Mouse (Mus musculus) MEL (cell line): ENCODE data around the gene Marf1. TPM values are rescaled to one million over a fixed set of nuclear protein-coding genes. Genes with fewer than 3 reads are reported as not detected.

Experiments
- DNase-seq: peaks from one replicate; pipeline ENCODE4 v3.0.0; 2011; ENCODE audit warnings: low read depth, low spot score
- H3K27ac ChIP-seq: 2 replicates; pipeline ENCODE4 v1.5.1; 2012; ENCODE audit warnings: low read depth, mild to moderate bottlenecking, control low read depth, low read length, moderate library complexity; ENCODE audit not compliant: control insufficient read depth
- H3K27me3 ChIP-seq, 2 experiments: fragments of 150-350 bp in 1 of 2; sonication (generic) in 1 of 2; 2 replicates each; pipeline ENCODE4 v1.6.1; 2012; ENCODE audit warnings: low read length in 2 of 2, mild to moderate bottlenecking in 2 of 2, improper control_type of control experiment in 1 of 2, moderate library complexity in 1 of 2; ENCODE audit not compliant: insufficient read depth in 2 of 2, control insufficient read depth in 1 of 2
- H3K36me3 ChIP-seq, 2 experiments: 2 replicates each; pipeline ENCODE4 v1.6.1; 2012 to 2014; ENCODE audit warnings: low read length in 2 of 2, improper control_type of control experiment in 1 of 2, inconsistent platforms in 1 of 2, mild to moderate bottlenecking in 1 of 2; ENCODE audit not compliant: insufficient read depth in 2 of 2, control insufficient read depth in 1 of 2
- H3K4me1 ChIP-seq, 2 experiments: fragments of 150-350 bp in 1 of 2; sonication (generic) in 1 of 2; 2 replicates each; pipeline ENCODE4 v1.6.1; 2012; ENCODE audit warnings: low read length in 2 of 2, improper control_type of control experiment in 1 of 2, mild to moderate bottlenecking in 1 of 2; ENCODE audit not compliant: insufficient read depth in 2 of 2, control insufficient read depth in 1 of 2
- H3K4me3 ChIP-seq, 2 experiments: fragments of 150-350 bp in 1 of 2; sonication (generic) in 1 of 2; 2 replicates each; pipeline ENCODE4 v1.5.1; 2012; ENCODE audit warnings: low read depth in 2 of 2, low read length in 2 of 2, mild to moderate bottlenecking in 2 of 2, moderate library complexity in 2 of 2, control low read depth in 1 of 2, improper control_type of control experiment in 1 of 2; ENCODE audit not compliant: control insufficient read depth in 1 of 2, insufficient read depth in 1 of 2
- H3K79me2 ChIP-seq: 2 replicates; pipeline ENCODE4 v1.6.1; 2012; ENCODE audit warnings: mild to moderate bottlenecking, low read length, moderate library complexity; ENCODE audit not compliant: control insufficient read depth, poor library complexity, insufficient read depth
- H3K9ac ChIP-seq: 2 replicates; pipeline ENCODE4 v1.6.1; 2012; ENCODE audit warnings: low read depth, mild to moderate bottlenecking, control low read depth, low read length, moderate library complexity; ENCODE audit not compliant: control insufficient read depth, poor library complexity, severe bottlenecking
- H3K9me3 ChIP-seq: fragments of 150-350 bp; sonication (generic); replicated peaks from 2 replicates; pipeline ENCODE4 v1.6.1; 2012; ENCODE audit warnings: mild to moderate bottlenecking, low read length, improper control_type of control experiment, moderate library complexity; ENCODE audit not compliant: insufficient read depth
- CHD1 ChIP-seq: IDR thresholded peaks from 2 replicates; pipeline ENCODE4 v1.6.1; 2012; ENCODE audit warnings: low read depth, mild to moderate bottlenecking, inconsistent platforms, low read length, improper control_type of control experiment
- ELF1 ChIP-seq: IDR thresholded peaks from 2 replicates; pipeline ENCODE4 v1.6.1; 2014; ENCODE audit warnings: low read depth, mild to moderate bottlenecking, inconsistent platforms, low read length, improper control_type of control experiment, moderate library complexity
- EP300 ChIP-seq, 2 experiments: IDR thresholded peaks; 2 replicates each; pipeline ENCODE4 v1.6.1; 2011; ENCODE audit warnings: improper control_type of control experiment in 2 of 2, low read length in 2 of 2, low read depth in 1 of 2, mild to moderate bottlenecking in 1 of 2
- ETS1 ChIP-seq: IDR thresholded peaks from 2 replicates; pipeline ENCODE4 v1.6.1; 2012; ENCODE audit warnings: low read depth, mild to moderate bottlenecking, inconsistent platforms, low read length, improper control_type of control experiment, moderate library complexity
- HCFC1 ChIP-seq: IDR thresholded peaks from 2 replicates; pipeline ENCODE4 v1.6.1; 2012; ENCODE audit warnings: low read depth, mild to moderate bottlenecking, inconsistent platforms, low read length, improper control_type of control experiment, moderate library complexity
- MAZ ChIP-seq: IDR thresholded peaks from 2 replicates; pipeline ENCODE4 v1.6.1; 2012; ENCODE audit warnings: low read depth, mild to moderate bottlenecking, inconsistent platforms, low read length, improper control_type of control experiment
- MEF2A ChIP-seq: IDR thresholded peaks from 2 replicates; pipeline ENCODE4 v1.6.1; 2014; ENCODE audit warnings: low read depth, mild to moderate bottlenecking, inconsistent platforms, low read length, improper control_type of control experiment; ENCODE audit not compliant: poor library complexity, insufficient replicate concordance, severe bottlenecking; ENCODE audit errors: extremely low read depth
- MYB ChIP-seq: IDR thresholded peaks from 2 replicates; pipeline ENCODE4 v1.6.1; 2011; ENCODE audit warnings: mild to moderate bottlenecking, low read depth, low read length, improper control_type of control experiment
- NELFE ChIP-seq: IDR thresholded peaks from 2 replicates; pipeline ENCODE4 v1.6.1; 2011; ENCODE audit warnings: low read depth, low read length, improper control_type of control experiment
- POLR2A ChIP-seq, 2 experiments: IDR thresholded peaks; 2 replicates each; pipeline ENCODE4 v1.6.1; 2011 to 2012; ENCODE audit warnings: low read length in 2 of 2, mild to moderate bottlenecking in 2 of 2, control low read depth in 1 of 2, improper control_type of control experiment in 1 of 2, low read depth in 1 of 2, moderate library complexity in 1 of 2; ENCODE audit not compliant: control insufficient read depth in 1 of 2, insufficient read depth in 1 of 2, poor library complexity in 1 of 2
- POLR2AphosphoS2 ChIP-seq: IDR thresholded peaks from 2 replicates; pipeline ENCODE4 v1.6.1; 2011; ENCODE audit warnings: low read length, improper control_type of control experiment
- POLR2AphosphoS5 ChIP-seq: IDR thresholded peaks from 2 replicates; pipeline ENCODE4 v1.6.1; 2012; ENCODE audit warnings: low read depth, borderline replicate concordance, mild to moderate bottlenecking, inconsistent platforms, low read length, moderate library complexity, mixed read lengths
- SMC3 ChIP-seq: IDR thresholded peaks from 2 replicates; pipeline ENCODE4 v1.6.1; 2011; ENCODE audit warnings: low read depth, low read length, improper control_type of control experiment
- UBTF ChIP-seq: IDR thresholded peaks from 2 replicates; pipeline ENCODE4 v1.6.1; 2012; ENCODE audit warnings: low read depth, mild to moderate bottlenecking, inconsistent platforms, low read length, improper control_type of control experiment, moderate library complexity, borderline replicate concordance; ENCODE audit not compliant: insufficient read depth
- USF2 ChIP-seq, 2 experiments: IDR thresholded peaks; 2 replicates each; pipeline ENCODE4 v1.6.1; 2011 to 2012; ENCODE audit warnings: improper control_type of control experiment in 2 of 2, low read length in 2 of 2, borderline replicate concordance in 1 of 2, inconsistent platforms in 1 of 2, low read depth in 1 of 2, mild to moderate bottlenecking in 1 of 2; ENCODE audit not compliant: insufficient read depth in 1 of 2
- polyA plus RNA-seq, 2 experiments: library from polyadenylated mRNA; stranded (reverse) in 1 of 2; unstranded in 1 of 2; fragments of >175 nt in 1 of 2; fragments of >200 nt in 1 of 2; gene quantifications; 2 replicates each; pipeline versions ENCODE4 v1.2.1 to v1.2.4; 2012; ENCODE audit warnings: low replicate concordance in 2 of 2, low read depth in 1 of 2; ENCODE audit not compliant: insufficient read length in 2 of 2, insufficient read depth in 1 of 2, missing spikeins in 1 of 2
- total RNA-seq: library from RNA; depleted of rRNA; stranded (reverse); fragments of 300-350 nt; gene quantifications from 2 replicates; pipeline ENCODE4 v1.2.3, GENCODE M21; 2012

The Marf1 gene
- total and polyA plus RNA-seq, 3 experiments = 8.7 to 16.2 TPM; not detected in 1

DNA sequence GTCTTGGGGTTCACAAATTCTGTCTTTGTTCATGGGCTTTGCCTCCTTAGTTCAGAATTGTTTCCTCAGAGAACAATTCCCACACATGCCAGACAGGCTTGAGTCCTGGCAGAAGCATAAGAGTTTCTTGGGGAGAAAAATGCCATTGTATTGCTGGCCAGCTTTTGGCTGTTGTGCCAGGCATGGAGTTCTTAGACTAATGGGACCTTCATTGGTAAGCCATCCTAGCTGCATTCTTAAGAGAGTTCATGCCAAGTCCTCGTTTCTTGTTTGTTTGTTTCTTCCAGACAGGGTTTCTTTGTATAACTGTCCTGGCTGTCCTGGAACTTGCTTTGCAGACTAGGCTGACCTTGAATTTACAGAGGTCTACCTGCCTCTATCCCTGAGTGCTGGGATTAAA lies 20.7 kb upstream of the Marf1 start:
- H3K27ac ChIP-seq = no peak overlapping the region
- H3K4me1 ChIP-seq = no peaks in the 10 kb centered on the region
- peaks cover 0 to 4% of the 10 kb centered on the region in 2 experiments; a peak in 1 of 4 replicates for H3K36me3 ChIP-seq
- no peak overlapping the region for H3K9ac ChIP-seq
- no peak for TF ChIP-seq EP300 (IDR thresholded peaks at IDR 0.05; ENCODE audit: low read depth in 1 of 2, low read length in 2 of 2)
- DNase-seq = no peak
- no peaks in the 10 kb centered on the region for H3K27me3 ChIP-seq
- no peaks in the 10 kb centered on the region for H3K79me2 ChIP-seq
- H3K4me3 ChIP-seq = no peak overlapping the region
- no peaks in the 10 kb centered on the region for H3K9me3 ChIP-seq

DNA sequence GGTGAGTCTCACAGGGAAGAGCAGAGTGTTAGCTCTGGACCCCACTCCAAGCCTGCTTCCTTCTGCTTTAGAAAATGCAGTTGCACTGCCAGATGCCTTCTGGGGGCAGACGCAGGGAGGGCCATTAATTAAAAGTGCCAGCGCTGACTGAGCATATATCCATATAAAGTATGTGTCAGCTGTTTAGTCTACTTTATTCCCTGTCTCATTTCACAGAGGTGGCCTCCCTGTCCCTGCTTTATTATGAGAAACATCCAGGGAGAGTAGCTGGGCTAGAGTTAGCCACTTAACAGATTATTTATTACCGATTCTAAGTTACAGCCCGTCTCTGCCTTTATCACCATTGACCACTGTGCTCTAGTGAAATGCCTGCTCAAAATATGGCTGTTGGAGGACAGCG lies 19.2 kb upstream of the Marf1 start:
- TF ChIP-seq USF2 (IDR thresholded peaks at IDR 0.05; ENCODE audit: borderline replicate concordance in 1 of 2, insufficient read depth in 1 of 2, low read depth in 1 of 2, low read length in 2 of 2) (no peak), POLR2A (IDR thresholded peaks at IDR 0.05; ENCODE audit: control insufficient read depth in 1 of 2, insufficient read depth in 1 of 2, low read depth in 1 of 2, low read length in 2 of 2, poor library complexity in 1 of 2) (no peak), NELFE (no peak), SMC3 (no peak), MAZ (no peak)
- Histone ChIP-seq H3K9me3 (no peaks in the 10 kb centered on the region), H3K27me3 (no peaks in the 10 kb centered on the region), H3K79me2 (no peaks in the 10 kb centered on the region), H3K4me1 (peaks cover 4 to 6% of the 10 kb centered on the region in 2 experiments; a peak in 3 of 4 replicates), H3K4me3 (no peak overlapping the region), H3K36me3 (peaks cover 4 to 8% of the 10 kb centered on the region in 2 experiments; a peak in 3 of 4 replicates), H3K27ac (no peak overlapping the region), H3K9ac (no peak overlapping the region)
- DNase-seq = no peak

DNA sequence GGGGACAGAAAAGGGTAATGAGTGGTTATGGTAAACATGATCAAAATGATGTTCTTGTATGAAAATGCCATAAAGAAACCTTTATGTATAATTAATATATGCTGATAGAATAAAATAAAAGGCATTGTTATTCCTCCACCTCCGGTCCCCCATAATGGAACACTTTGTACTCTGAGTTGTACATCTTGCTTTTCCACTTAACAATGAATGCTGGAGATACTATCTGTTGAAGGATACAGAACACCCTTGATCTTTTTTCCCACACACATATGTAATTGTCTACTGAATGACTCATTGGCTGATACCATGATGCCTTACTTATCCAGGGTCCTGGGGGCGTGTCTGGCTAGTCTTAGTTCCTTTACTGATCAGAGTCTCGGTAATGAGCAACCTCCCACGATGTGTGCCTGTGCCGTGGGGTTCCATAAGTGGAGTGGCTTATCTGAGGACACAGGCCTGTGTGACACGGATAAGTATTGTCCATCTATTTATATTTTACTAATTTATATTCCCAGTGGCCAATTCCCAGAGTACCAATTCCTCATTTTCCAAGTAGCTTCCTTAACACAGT lies 17.1 kb upstream of the Marf1 start:
- peaks cover 4 to 9% of the 10 kb centered on the region in 2 experiments; a peak in 3 of 4 replicates for H3K36me3 ChIP-seq
- no peaks in the 10 kb centered on the region for H3K27me3 ChIP-seq
- H3K27ac ChIP-seq = no peak overlapping the region
- no peak overlapping the region for H3K9ac ChIP-seq
- peak; percentile 13 for DNase-seq
- peaks cover 4 to 6% of the 10 kb centered on the region in 2 experiments; a peak in 3 of 4 replicates for H3K4me1 ChIP-seq
- H3K9me3 ChIP-seq = no peaks in the 10 kb centered on the region
- H3K79me2 ChIP-seq = no peaks in the 10 kb centered on the region
- TF ChIP-seq MEF2A (no peak), MYB (no peak), UBTF (no peak), POLR2AphosphoS2 (no peak), SMC3 (no peak), POLR2A (IDR thresholded peaks at IDR 0.05; ENCODE audit: control insufficient read depth in 1 of 2, insufficient read depth in 1 of 2, low read depth in 1 of 2, low read length in 2 of 2, poor library complexity in 1 of 2) (no peak), HCFC1 (no peak), MAZ (no peak), POLR2AphosphoS5 (no peak), ETS1 (no peak), ELF1 (no peak), CHD1 (no peak)
- no peak overlapping the region for H3K4me3 ChIP-seq
